Mouse (Mus musculus) ES-Bruce4 (cell line): ENCODE data around the gene Plch1.

Experiments used
- CTCF ChIP-seq: IDR thresholded peaks from one replicate; pipeline ENCODE4 v1.8.1; 2011; ENCODE audit warnings: low read depth, low read length
- EP300 ChIP-seq: IDR thresholded peaks from 2 replicates; pipeline ENCODE4 v1.6.1; 2011; ENCODE audit warnings: low read depth, low read length; ENCODE audit not compliant: insufficient read depth

GRCm38 (mm10) chr3:63664575-63665243 is 234.6 kb downstream of the Plch1 start:
- no peak for TF ChIP-seq EP300
- TF ChIP-seq CTCF, result no peak
